Mouse (Mus musculus): ENCODE results near the gene Serpinf2.

GRCm38 (mm10) chr11:75468410-75468809 lies 29.0 kb upstream of the Serpinf2 start:
- TF ChIP-seq CTCF (IDR thresholded peaks at IDR 0.05; ENCODE audit: insufficient read depth, low read length) (no peak), POLR2A (IDR thresholded peaks at IDR 0.05; ENCODE audit: borderline replicate concordance, extremely low read depth, low read depth, low read length) (no peak)
